Mouse (Mus musculus) heart, postnatal 0 days (tissue): Measurements from ENCODE around the gene Cabp1.

ENCODE experiments used
- CTCF ChIP-seq: IDR thresholded peaks from 2 replicates; pipeline ENCODE4 v1.5.1; 2016; ENCODE audit warnings: antibody characterized with exemption, control low read depth, low read depth
- EP300 ChIP-seq: IDR thresholded peaks from 2 replicates; pipeline ENCODE4 v1.6.1; 2016; ENCODE audit warnings: antibody characterized with exemption, low read depth

- TF ChIP-seq CTCF: no peak
- no peak for TF ChIP-seq EP300
Measured at GRCm38 (mm10) chr5:115181248-115181940, 12.8 kb downstream of the Cabp1 start.
